Mouse (Mus musculus): ENCODE results near the gene Zfp185. TPM values are rescaled to one million over a fixed set of nuclear protein-coding genes. Genes with fewer than 3 reads are reported as not detected.

The Zfp185 gene
- total and polyA plus RNA-seq, 2 experiments from 2014 or later, result 0.33 to 0.84 TPM

GRCm38 (mm10) chrX:73038831-73039230 lies 51.7 kb downstream of the Zfp185 start:
- H3K9ac ChIP-seq (replicated peaks; ENCODE audit: low read length, poor library complexity, severe bottlenecking), result no peak overlapping the region
- WGBS, result 89% methylated on average over 8 of the region's 8 CpGs
- no peak overlapping the region for H3K4me2 ChIP-seq (ENCODE audit: low read depth, low read length, poor library complexity, severe bottlenecking)
- no peaks in the 10 kb centered on the region for H3K4me1 ChIP-seq (ENCODE audit: insufficient read depth, low read length)
- H3K4me3 ChIP-seq (ENCODE audit: low read depth, low read length), result no peak overlapping the region
- H3K36me3 ChIP-seq (ENCODE audit: insufficient read depth, low read length), result no peaks in the 10 kb centered on the region
- ATAC-seq (ENCODE audit: low FRiP score) (no peak), DNase-seq (ENCODE audit: low spot score) (no peak)
- H3K27ac ChIP-seq (ENCODE audit: low read depth, low read length), result no peak overlapping the region
- H3K27me3 ChIP-seq (ENCODE audit: insufficient read depth, low read length), result no peaks in the 10 kb centered on the region
- H3K9me3 ChIP-seq (ENCODE audit: low read length), result no peaks in the 10 kb centered on the region
- no peak for TF ChIP-seq CTCF (IDR thresholded peaks at IDR 0.05)

DNA sequence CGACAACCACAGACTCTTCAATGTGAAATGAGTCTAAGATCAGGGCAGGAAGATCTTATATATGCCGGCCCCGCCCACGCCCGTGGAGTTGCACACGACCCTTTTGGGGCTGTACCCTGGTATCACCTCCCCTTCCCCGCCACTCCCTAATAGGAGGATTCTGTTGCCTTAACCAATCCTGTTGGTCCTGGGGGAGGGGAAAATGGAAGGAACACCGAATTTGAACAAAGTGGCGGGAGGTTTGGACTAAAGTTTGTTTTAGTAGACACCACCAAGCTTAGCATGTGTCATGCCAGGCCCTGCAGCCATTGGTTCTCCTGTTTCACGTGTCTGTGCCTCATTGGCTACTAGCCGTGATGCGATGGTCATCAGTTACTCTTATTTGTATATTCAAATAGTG lies 52.5 kb downstream of the Zfp185 start:
- DNase-seq (ENCODE audit: low spot score), result no peak
- no peak overlapping the region for H3K27ac ChIP-seq (ENCODE audit: low read depth, low read length)
- H3K9me3 ChIP-seq (ENCODE audit: low read length), result no peaks in the 10 kb centered on the region
- TF ChIP-seq CTCF (IDR thresholded peaks at IDR 0.05), result no peak
- no peaks in the 10 kb centered on the region for H3K27me3 ChIP-seq (ENCODE audit: insufficient read depth, low read length)
- no peak overlapping the region for H3K9ac ChIP-seq (replicated peaks; ENCODE audit: low read length, poor library complexity, severe bottlenecking)
- no peak overlapping the region for H3K4me2 ChIP-seq (ENCODE audit: low read depth, low read length, poor library complexity, severe bottlenecking)
- 81% methylated on average over 12 of the region's 12 CpGs for WGBS
- H3K36me3 ChIP-seq (ENCODE audit: insufficient read depth, low read length), result no peaks in the 10 kb centered on the region
- no peaks in the 10 kb centered on the region for H3K4me1 ChIP-seq (ENCODE audit: insufficient read depth, low read length)
- ATAC-seq (ENCODE audit: low FRiP score), result no peak
- no peak overlapping the region for H3K4me3 ChIP-seq (ENCODE audit: low read depth, low read length)

GRCm38 (mm10) chrX:73053860-73054563 lies 66.9 kb downstream of the Zfp185 start:
- no peak overlapping the region for H3K4me3 ChIP-seq (ENCODE audit: low read depth, low read length)
- no peak overlapping the region; the same call in 1 of the 2 replicates for H3K4me2 ChIP-seq (ENCODE audit: low read depth, low read length, poor library complexity, severe bottlenecking)

GRCm38 (mm10) chrX:73061528-73061927 lies 74.4 kb downstream of the Zfp185 start:
- no peak for TF ChIP-seq CTCF (IDR thresholded peaks at IDR 0.05)

More at GRCm38 (mm10) chrX:73053860-73054563, 66.9 kb downstream of the Zfp185 start:
- H3K4me1 ChIP-seq (ENCODE audit: insufficient read depth, low read length), result no peaks in the 10 kb centered on the region
- H3K27ac ChIP-seq (ENCODE audit: low read depth, low read length), result no peak overlapping the region; the same call in 1 of the 2 replicates
- ATAC-seq (ENCODE audit: low FRiP score) (peak; percentile 96), DNase-seq (ENCODE audit: low spot score) (peak; percentile 96)
- H3K27me3 ChIP-seq (ENCODE audit: insufficient read depth, low read length), result no peaks in the 10 kb centered on the region
- H3K36me3 ChIP-seq (ENCODE audit: insufficient read depth, low read length), result no peaks in the 10 kb centered on the region
- no peak overlapping the region for H3K9ac ChIP-seq (replicated peaks; ENCODE audit: low read length, poor library complexity, severe bottlenecking)
- TF ChIP-seq CTCF (IDR thresholded peaks at IDR 0.05), result peak; percentile 92
- 17% methylated on average over 14 of the region's 14 CpGs for WGBS
- no peaks in the 10 kb centered on the region for H3K9me3 ChIP-seq (ENCODE audit: low read length)

DNA sequence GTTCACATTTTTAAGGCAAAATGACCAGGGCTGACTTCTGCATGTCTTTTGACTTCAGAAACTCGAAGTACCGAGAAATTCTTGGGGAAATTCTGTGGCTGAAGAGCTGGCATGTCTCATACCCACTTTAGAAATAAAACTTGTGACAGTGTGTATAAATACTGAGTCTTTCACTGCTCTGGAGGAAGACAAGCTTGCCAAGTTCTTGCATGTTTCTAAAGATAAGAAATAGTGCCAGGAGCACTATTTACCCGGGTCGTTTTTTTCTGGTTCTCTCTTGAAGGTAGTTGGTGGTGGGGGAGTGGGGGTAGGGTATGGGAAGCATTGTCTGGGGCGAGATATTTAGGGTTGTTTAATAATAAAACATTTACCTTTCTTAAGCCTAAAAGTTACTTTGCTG lies 75.2 kb downstream of the Zfp185 start:
- DNase-seq (ENCODE audit: low spot score) (no peak), ATAC-seq (ENCODE audit: low FRiP score) (no peak)
- no peaks in the 10 kb centered on the region for H3K27me3 ChIP-seq (ENCODE audit: insufficient read depth, low read length)
- no peak overlapping the region for H3K4me2 ChIP-seq (ENCODE audit: low read depth, low read length, poor library complexity, severe bottlenecking)
- H3K4me1 ChIP-seq (ENCODE audit: insufficient read depth, low read length), result no peaks in the 10 kb centered on the region
- no peaks in the 10 kb centered on the region for H3K9me3 ChIP-seq (ENCODE audit: low read length)
- H3K4me3 ChIP-seq (ENCODE audit: low read depth, low read length), result no peak overlapping the region
- WGBS, result 56% methylated on average over 5 of the region's 5 CpGs
- H3K36me3 ChIP-seq (ENCODE audit: insufficient read depth, low read length), result no peaks in the 10 kb centered on the region
- no peak overlapping the region for H3K9ac ChIP-seq (replicated peaks; ENCODE audit: low read length, poor library complexity, severe bottlenecking)
- TF ChIP-seq CTCF (IDR thresholded peaks at IDR 0.05), result no peak
- H3K27ac ChIP-seq (ENCODE audit: low read depth, low read length), result no peak overlapping the region

More at GRCm38 (mm10) chrX:73061528-73061927, 74.4 kb downstream of the Zfp185 start:
- DNase-seq (ENCODE audit: low spot score) (no peak), ATAC-seq (ENCODE audit: low FRiP score) (no peak)
- H3K9me3 ChIP-seq (ENCODE audit: low read length), result no peaks in the 10 kb centered on the region
- H3K27ac ChIP-seq (ENCODE audit: low read depth, low read length), result no peak overlapping the region
- no peaks in the 10 kb centered on the region for H3K36me3 ChIP-seq (ENCODE audit: insufficient read depth, low read length)
- no peak overlapping the region for H3K9ac ChIP-seq (replicated peaks; ENCODE audit: low read length, poor library complexity, severe bottlenecking)
- 71% methylated on average over 1 of the region's 1 CpGs for WGBS
- H3K4me2 ChIP-seq (ENCODE audit: low read depth, low read length, poor library complexity, severe bottlenecking), result no peak overlapping the region
- H3K4me1 ChIP-seq (ENCODE audit: insufficient read depth, low read length), result no peaks in the 10 kb centered on the region
- no peak overlapping the region for H3K4me3 ChIP-seq (ENCODE audit: low read depth, low read length)
- no peaks in the 10 kb centered on the region for H3K27me3 ChIP-seq (ENCODE audit: insufficient read depth, low read length)
